Mouse (Mus musculus) mature B cell (primary cell): ENCODE data around the gene Syt1.

Source experiments
- in situ Hi-C: fragments of 300-500 bp; cut with MboI; formaldehyde crosslinking; loops from 2 replicates; pipeline ENCODE4 v1.14.3; 2019

Gene Syt1

GRCm38 (mm10) chr10:108885769-108886168 lies 125.0 kb downstream of the Syt1 start:
- in situ Hi-C loops = no loop called here

- in situ Hi-C loops = no loop called here
These were observed 126.3 kb downstream of the Syt1 start for GRCm38 (mm10) chr10:108884520-108884919.

- in situ Hi-C loops = no loop called here
These were observed 130.4 kb downstream of the Syt1 start for GRCm38 (mm10) chr10:108880372-108880771.

- in situ Hi-C loops = no loop called here
These were observed 135.1 kb downstream of the Syt1 start for GRCm38 (mm10) chr10:108875730-108876129.

GRCm38 (mm10) chr10:108874687-108875086 lies 136.1 kb downstream of the Syt1 start:
- in situ Hi-C loops = no loop called here

GRCm38 (mm10) chr10:108872359-108872758 lies 138.4 kb downstream of the Syt1 start:
- in situ Hi-C loops = no loop called here

GRCm38 (mm10) chr10:108870586-108870985 lies 140.2 kb downstream of the Syt1 start:
- in situ Hi-C loops = no loop called here

- in situ Hi-C loops = no loop called here
These were observed 142.6 kb downstream of the Syt1 start for GRCm38 (mm10) chr10:108868136-108868535.

GRCm38 (mm10) chr10:108867202-108867601 lies 143.6 kb downstream of the Syt1 start:
- in situ Hi-C loops = no loop called here

- in situ Hi-C loops = no loop called here
These were observed 145.2 kb downstream of the Syt1 start for GRCm38 (mm10) chr10:108865586-108865985.

- in situ Hi-C loops = no loop called here
These were observed 154.8 kb downstream of the Syt1 start for GRCm38 (mm10) chr10:108855986-108856385.

GRCm38 (mm10) chr10:108852757-108853156 lies 158.0 kb downstream of the Syt1 start:
- in situ Hi-C loops = no loop called here

GRCm38 (mm10) chr10:108837434-108837833 lies 173.3 kb downstream of the Syt1 start:
- in situ Hi-C loops = no loop called here

GRCm38 (mm10) chr10:108832248-108832647 lies 178.5 kb downstream of the Syt1 start:
- in situ Hi-C loops = no loop called here

- in situ Hi-C loops = no loop called here
These were observed 179.0 kb downstream of the Syt1 start for GRCm38 (mm10) chr10:108831801-108832200.

GRCm38 (mm10) chr10:108822273-108822672 lies 188.5 kb downstream of the Syt1 start:
- in situ Hi-C loops = no loop called here

- in situ Hi-C loops = no loop called here
These were observed 195.4 kb downstream of the Syt1 start for GRCm38 (mm10) chr10:108815339-108815738.

GRCm38 (mm10) chr10:108804380-108804779 lies 206.4 kb downstream of the Syt1 start:
- in situ Hi-C loops = no loop called here

GRCm38 (mm10) chr10:108800776-108801175 lies 210.0 kb downstream of the Syt1 start:
- in situ Hi-C loops = no loop called here

GRCm38 (mm10) chr10:108798826-108799225 lies 212.0 kb downstream of the Syt1 start:
- in situ Hi-C loops = no loop called here

GRCm38 (mm10) chr10:108782817-108783216 lies 228.0 kb downstream of the Syt1 start:
- in situ Hi-C loops = no loop called here

- in situ Hi-C loops = no loop called here
These were observed 230.2 kb downstream of the Syt1 start for GRCm38 (mm10) chr10:108780614-108781013.

- in situ Hi-C loops = no loop called here
These were observed 234.0 kb downstream of the Syt1 start for GRCm38 (mm10) chr10:108776735-108777134.

GRCm38 (mm10) chr10:108771081-108771480 lies 239.7 kb downstream of the Syt1 start:
- in situ Hi-C loops = no loop called here

GRCm38 (mm10) chr10:108765564-108765963 lies 245.2 kb downstream of the Syt1 start:
- in situ Hi-C loops = no loop called here
